Mouse (Mus musculus) forebrain, embryonic 10.5 days (tissue): Measurements from ENCODE around the gene Adamts3. TPM values are rescaled to one million over a fixed set of nuclear protein-coding genes. Genes with fewer than 3 reads are reported as not detected.
A peak's percentile ranks its signal among the peaks of the same experiment; 100 is the strongest.

Experiments
- DNase-seq: peaks from one replicate; pipeline ENCODE4 v3.0.0-alpha.2; 2017; ENCODE audit warnings: low spot score; ENCODE audit errors: extremely low spot score
- H3K27ac ChIP-seq: fragments of 300-500 bp; sonication (generic); 2 replicates; pipeline ENCODE4 v1.5.1; 2016; ENCODE audit warnings: mild to moderate bottlenecking
- H3K27me3 ChIP-seq: fragments of 300-500 bp; sonication (generic); 2 replicates; pipeline ENCODE4 v1.6.1; 2016; ENCODE audit warnings: mild to moderate bottlenecking; ENCODE audit not compliant: poor library complexity, severe bottlenecking
- H3K36me3 ChIP-seq: fragments of 300-500 bp; sonication (generic); replicated peaks from 2 replicates; pipeline ENCODE4 v1.6.1; 2016; ENCODE audit warnings: mild to moderate bottlenecking, moderate library complexity
- H3K4me1 ChIP-seq: fragments of 300-500 bp; sonication (generic); 2 replicates; pipeline ENCODE4 v1.6.1; 2016
- H3K4me3 ChIP-seq: fragments of 300-500 bp; sonication (generic); 2 replicates; pipeline ENCODE4 v1.5.1; 2016; ENCODE audit warnings: mild to moderate bottlenecking, moderate library complexity
- H3K9me3 ChIP-seq: fragments of 300-500 bp; sonication (generic); 2 replicates; pipeline ENCODE4 v1.6.1; 2016; ENCODE audit warnings: mild to moderate bottlenecking, moderate library complexity
- whole genome bisulfite sequencing: fragments of 180-500 bp; shearing (Covaris S2); methylation state at CpG from one replicate; pipeline ENCODE4 v1.1.7; 2016; 5-methylcytosine and 5-hydroxymethylcytosine counted together
- polyA plus RNA-seq: library from polyadenylated mRNA; unstranded; fragments of >200 nt; fragmentation: Nextera tagmentation; extraction: Ambion mirVana; gene quantifications from 2 replicates; pipeline ENCODE4 v1.2.1, GENCODE M21; 2016

Gene Adamts3
- 8.8 and 10.0 TPM in 2 replicates for polyA plus RNA-seq

DNA sequence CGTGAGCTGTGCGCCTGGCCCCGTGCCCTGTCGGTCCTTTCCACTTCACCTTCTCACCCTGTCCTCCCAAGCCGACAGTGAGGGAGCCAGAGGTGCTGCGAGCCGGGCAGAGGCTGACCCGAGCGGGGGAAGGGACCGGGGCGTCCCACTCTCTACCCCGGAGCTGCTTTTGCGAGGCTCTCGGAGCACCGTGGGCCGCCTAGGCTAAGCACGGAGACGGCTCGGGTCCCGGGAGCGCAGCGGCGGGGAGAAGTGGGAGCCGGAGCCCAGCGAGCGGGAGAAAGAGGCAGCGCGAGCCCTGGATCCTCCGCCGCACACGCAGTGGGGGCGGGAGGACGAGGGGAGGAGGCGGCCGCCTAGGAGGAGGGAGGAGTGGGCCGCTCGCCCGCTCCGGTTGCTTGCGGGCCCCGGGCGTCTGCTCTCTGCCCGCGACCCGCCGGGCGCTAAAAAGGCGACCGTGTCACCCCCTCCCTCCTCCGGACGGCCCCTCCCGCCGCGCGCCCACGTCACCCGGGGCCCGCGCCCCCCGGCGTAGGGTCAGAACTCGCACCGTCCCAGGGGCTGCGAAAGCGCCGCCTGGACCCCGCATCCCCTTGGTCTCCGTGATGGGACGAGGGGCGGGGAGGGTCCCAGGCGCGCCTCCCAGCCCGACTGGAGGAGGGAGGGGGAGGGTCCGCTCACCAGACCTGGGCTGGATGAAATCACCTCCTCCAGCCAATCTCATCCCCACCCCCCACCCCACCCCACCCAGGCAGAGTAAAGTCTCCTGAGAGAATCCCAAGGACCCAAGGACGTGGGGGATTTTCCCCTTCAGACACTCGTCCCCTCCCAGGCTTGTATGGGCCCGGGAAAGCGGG, at the start of gene Adamts3:
Adamts3 (minus strand) TSS at position 284 of the 857 bp plus-strand sequence.
- Histone ChIP-seq H3K27me3 (peaks cover 9% of the 10 kb centered on the region), H3K36me3 (peaks cover 10% of the 10 kb centered on the region), H3K4me1 (peaks cover 44% of the 10 kb centered on the region), H3K9me3 (peaks cover 7% of the 10 kb centered on the region), H3K27ac (peak within 1 kb of the TSS; percentile 92), H3K4me3 (peak within 1 kb of the TSS; percentile 77)
- WGBS = 0% methylated on average over 70 of the region's 78 CpGs
- peak; percentile 67 for DNase-seq

GRCm38 (mm10) chr5:89931511-89931910, 48.4 kb upstream of the Adamts3 start:
- 89% methylated on average over 4 of the region's 4 CpGs for whole genome bisulfite sequencing
- H3K27ac ChIP-seq = no peak overlapping the region
- H3K36me3 ChIP-seq = no peaks in the 10 kb centered on the region
- no peaks in the 10 kb centered on the region for H3K27me3 ChIP-seq
- DNase-seq = no peak
- H3K4me3 ChIP-seq = no peak overlapping the region
- H3K9me3 ChIP-seq = no peaks in the 10 kb centered on the region
- no peaks in the 10 kb centered on the region; the same call in 1 of the 2 replicates for H3K4me1 ChIP-seq

DNA sequence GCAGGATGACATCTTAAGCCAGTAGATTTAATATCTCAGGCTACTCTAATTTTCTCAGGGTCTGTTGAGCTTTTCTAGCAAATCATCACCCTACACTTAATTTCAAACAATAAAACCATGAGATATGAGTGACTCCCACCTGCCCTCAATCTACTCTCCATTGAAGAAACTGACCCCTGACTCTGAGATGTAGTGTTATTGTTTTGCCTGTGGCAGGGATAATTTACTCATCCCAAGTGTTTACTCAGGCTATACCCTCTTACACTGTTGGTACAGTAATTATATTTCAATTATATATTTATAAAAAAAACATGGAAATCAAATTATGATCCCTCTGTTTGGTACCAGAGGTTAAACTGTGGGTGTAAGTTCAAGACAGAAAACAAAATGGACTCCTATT, 29.2 kb upstream of the Adamts3 start:
- peaks cover 13% of the 10 kb centered on the region for H3K4me1 ChIP-seq
- H3K27ac ChIP-seq = no peak overlapping the region
- H3K4me3 ChIP-seq = no peak overlapping the region
- DNase-seq = no peak
- no peaks in the 10 kb centered on the region for H3K9me3 ChIP-seq
- no peaks in the 10 kb centered on the region for H3K36me3 ChIP-seq
- peaks cover 3% of the 10 kb centered on the region; the same call in 1 of the 2 replicates for H3K27me3 ChIP-seq

DNA sequence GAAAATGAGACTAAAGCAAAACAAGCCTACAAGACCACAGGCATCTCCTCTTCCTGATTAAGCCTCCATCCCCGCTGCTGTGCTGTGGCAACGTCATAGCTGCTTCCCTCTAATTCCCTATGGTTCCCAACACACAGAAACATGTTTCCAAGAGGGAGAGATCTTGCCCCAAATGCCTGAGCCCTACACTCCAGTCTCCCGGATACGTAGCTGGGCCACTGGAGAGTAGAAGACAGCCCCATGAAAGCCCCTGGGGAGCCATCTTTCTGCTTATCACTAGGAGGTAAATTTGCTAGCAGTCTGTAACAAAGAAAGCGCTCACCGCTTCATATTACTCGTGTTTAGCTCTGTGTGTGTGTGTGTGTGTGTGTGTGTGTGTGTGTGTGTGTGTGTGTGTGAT, 28.8 kb upstream of the Adamts3 start:
- 65% methylated on average over 7 of the region's 7 CpGs for WGBS
- no peaks in the 10 kb centered on the region for H3K36me3 ChIP-seq
- peak; percentile 15 for DNase-seq
- H3K27ac ChIP-seq = no peak overlapping the region
- no peak overlapping the region for H3K4me3 ChIP-seq
- peaks cover 17% of the 10 kb centered on the region for H3K4me1 ChIP-seq
- peaks cover 3% of the 10 kb centered on the region; the same call in 1 of the 2 replicates for H3K27me3 ChIP-seq
- H3K9me3 ChIP-seq = no peaks in the 10 kb centered on the region

GRCm38 (mm10) chr5:89911508-89911907, 28.4 kb upstream of the Adamts3 start:
- Histone ChIP-seq H3K4me3 (no peak overlapping the region), H3K9me3 (no peaks in the 10 kb centered on the region), H3K27me3 (peaks cover 3% of the 10 kb centered on the region; the same call in 1 of the 2 replicates), H3K27ac (no peak overlapping the region), H3K4me1 (peaks cover 22% of the 10 kb centered on the region), H3K36me3 (no peaks in the 10 kb centered on the region)
- no peak for DNase-seq
- 84% methylated on average over 4 of the region's 4 CpGs for WGBS

DNA sequence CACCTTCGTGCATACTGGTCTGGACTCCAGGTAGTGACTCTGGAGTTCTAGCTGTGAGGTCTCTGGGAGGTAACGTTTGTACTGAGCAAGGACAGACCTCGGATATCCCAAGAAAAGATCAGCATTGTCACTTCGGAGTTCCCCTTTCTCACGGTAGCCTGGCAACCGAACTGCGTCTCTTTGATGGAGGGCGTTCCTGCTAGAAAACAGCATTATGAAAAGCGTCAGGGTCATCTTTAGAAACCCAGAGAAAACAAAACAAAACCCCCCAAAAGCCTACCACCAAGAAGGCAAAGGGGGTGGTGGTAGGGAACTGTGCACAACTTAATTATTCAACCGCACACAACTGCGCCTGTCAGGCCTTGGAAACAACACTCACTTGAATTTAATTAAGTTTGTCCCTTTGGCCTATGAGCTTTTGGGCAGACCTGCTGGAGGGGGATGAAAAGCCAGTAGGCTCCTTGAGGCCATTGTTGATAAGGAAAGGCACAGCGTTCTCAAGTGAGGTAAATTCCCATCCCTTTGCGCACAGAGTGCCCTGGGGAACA, 23.8 kb upstream of the Adamts3 start:
- peak; percentile 51 for DNase-seq
- H3K4me3 ChIP-seq = no peak overlapping the region; the same call in 1 of the 2 replicates
- no peaks in the 10 kb centered on the region for H3K9me3 ChIP-seq
- no peaks in the 10 kb centered on the region for H3K36me3 ChIP-seq
- peak overlapping the region; percentile 52 for H3K27ac ChIP-seq
- peaks cover 24% of the 10 kb centered on the region for H3K4me1 ChIP-seq
- 29% methylated on average over 13 of the region's 13 CpGs for WGBS
- peaks cover 12% of the 10 kb centered on the region; the same call in 1 of the 2 replicates for H3K27me3 ChIP-seq

DNA sequence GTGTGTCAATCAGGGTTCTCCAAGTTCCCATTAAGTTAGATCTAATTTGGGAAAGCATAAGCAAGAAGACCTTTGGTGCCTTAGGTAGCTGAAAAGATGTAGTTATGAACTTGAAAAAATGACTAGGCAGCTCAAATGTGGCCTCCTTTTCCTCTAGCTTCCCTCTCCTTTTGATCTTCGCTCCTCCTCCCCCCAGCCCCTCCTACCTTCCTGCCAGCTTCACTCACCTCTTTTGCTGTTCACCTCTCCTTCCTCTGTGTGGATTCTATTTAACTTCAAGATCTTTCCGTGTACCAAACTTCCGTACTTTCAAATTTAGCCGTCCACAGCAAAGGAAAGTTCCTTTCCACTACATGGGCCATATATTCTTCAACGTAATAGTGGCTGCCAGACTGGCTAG, 17.9 kb upstream of the Adamts3 start:
- Histone ChIP-seq H3K36me3 (no peaks in the 10 kb centered on the region), H3K4me1 (no peaks in the 10 kb centered on the region), H3K9me3 (no peaks in the 10 kb centered on the region), H3K27me3 (peaks cover 6% of the 10 kb centered on the region; the same call in 1 of the 2 replicates), H3K27ac (no peak overlapping the region), H3K4me3 (no peak overlapping the region)
- WGBS = 88% methylated on average over 5 of the region's 5 CpGs
- DNase-seq = no peak

DNA sequence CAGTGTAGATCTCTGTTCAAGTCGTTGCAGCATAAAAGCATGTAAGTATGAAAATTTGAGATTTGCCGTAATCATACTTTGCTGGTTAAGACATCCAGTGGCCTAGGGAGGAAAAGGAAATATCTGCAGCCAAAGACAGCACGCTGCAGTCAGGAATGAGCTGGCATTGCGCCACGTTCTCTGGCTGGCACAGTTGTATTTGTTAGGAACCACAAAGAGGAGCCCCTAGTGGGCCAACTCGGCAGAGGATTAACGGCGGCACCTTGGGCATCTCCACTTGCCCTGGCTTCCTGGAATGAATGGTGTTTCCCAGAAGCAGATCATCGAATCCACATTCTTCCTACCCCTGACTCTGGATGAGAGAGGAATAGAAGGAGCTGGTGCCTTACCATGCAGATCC, 14.4 kb upstream of the Adamts3 start:
- H3K27ac ChIP-seq = no peak overlapping the region
- no peaks in the 10 kb centered on the region for H3K4me1 ChIP-seq
- no peak overlapping the region for H3K4me3 ChIP-seq
- no peaks in the 10 kb centered on the region for H3K9me3 ChIP-seq
- no peaks in the 10 kb centered on the region for H3K27me3 ChIP-seq
- 82% methylated on average over 9 of the region's 9 CpGs for WGBS
- DNase-seq = no peak
- no peaks in the 10 kb centered on the region for H3K36me3 ChIP-seq

- H3K9me3 ChIP-seq = no peaks in the 10 kb centered on the region
- H3K27ac ChIP-seq = no peak overlapping the region
- H3K36me3 ChIP-seq = no peaks in the 10 kb centered on the region
- no peaks in the 10 kb centered on the region for H3K27me3 ChIP-seq
- no peaks in the 10 kb centered on the region for H3K4me1 ChIP-seq
- H3K4me3 ChIP-seq = no peak overlapping the region
- WGBS = 87% methylated on average over 7 of the region's 7 CpGs
- no peak for DNase-seq
Measured at GRCm38 (mm10) chr5:89895520-89895919, 12.4 kb upstream of the Adamts3 start.

DNA sequence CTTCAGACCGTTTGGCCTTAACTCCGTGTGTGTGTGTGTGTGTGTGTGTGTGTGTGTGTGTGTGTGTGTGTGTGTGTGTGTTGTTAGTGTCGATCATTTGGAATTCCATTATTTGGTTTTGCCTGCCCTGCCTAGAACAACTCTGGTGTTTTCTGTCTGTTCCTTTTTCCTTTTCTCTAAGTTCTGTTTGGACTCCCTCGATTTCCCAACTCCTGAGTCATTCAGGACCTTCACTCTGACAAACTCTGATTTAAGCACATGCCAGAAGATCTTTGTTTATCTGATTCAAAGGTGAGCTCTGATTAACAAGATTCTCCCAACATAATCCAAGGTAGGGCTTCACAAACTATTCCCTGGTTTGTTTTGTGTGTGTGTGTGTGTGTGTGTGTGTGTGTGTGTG, 1.9 kb upstream of the Adamts3 start:
- H3K27me3 ChIP-seq = peaks cover 9% of the 10 kb centered on the region
- DNase-seq = no peak
- H3K4me1 ChIP-seq = peaks cover 31% of the 10 kb centered on the region
- peaks cover 6% of the 10 kb centered on the region for H3K9me3 ChIP-seq
- peaks cover 9% of the 10 kb centered on the region for H3K36me3 ChIP-seq
- H3K4me3 ChIP-seq = no peak overlapping the region
- no peak overlapping the region for H3K27ac ChIP-seq
- 80% methylated on average over 3 of the region's 4 CpGs for WGBS

- WGBS = 1% methylated on average over 8 of the region's 8 CpGs
- Histone ChIP-seq H3K4me3 (peak overlapping the region; percentile 77), H3K27me3 (peaks cover 9% of the 10 kb centered on the region), H3K27ac (peak overlapping the region; percentile 92), H3K4me1 (peaks cover 39% of the 10 kb centered on the region), H3K9me3 (peaks cover 7% of the 10 kb centered on the region), H3K36me3 (peaks cover 10% of the 10 kb centered on the region)
- no peak for DNase-seq
Measured at GRCm38 (mm10) chr5:89883908-89884204, 722 bp upstream of the Adamts3 start.

DNA sequence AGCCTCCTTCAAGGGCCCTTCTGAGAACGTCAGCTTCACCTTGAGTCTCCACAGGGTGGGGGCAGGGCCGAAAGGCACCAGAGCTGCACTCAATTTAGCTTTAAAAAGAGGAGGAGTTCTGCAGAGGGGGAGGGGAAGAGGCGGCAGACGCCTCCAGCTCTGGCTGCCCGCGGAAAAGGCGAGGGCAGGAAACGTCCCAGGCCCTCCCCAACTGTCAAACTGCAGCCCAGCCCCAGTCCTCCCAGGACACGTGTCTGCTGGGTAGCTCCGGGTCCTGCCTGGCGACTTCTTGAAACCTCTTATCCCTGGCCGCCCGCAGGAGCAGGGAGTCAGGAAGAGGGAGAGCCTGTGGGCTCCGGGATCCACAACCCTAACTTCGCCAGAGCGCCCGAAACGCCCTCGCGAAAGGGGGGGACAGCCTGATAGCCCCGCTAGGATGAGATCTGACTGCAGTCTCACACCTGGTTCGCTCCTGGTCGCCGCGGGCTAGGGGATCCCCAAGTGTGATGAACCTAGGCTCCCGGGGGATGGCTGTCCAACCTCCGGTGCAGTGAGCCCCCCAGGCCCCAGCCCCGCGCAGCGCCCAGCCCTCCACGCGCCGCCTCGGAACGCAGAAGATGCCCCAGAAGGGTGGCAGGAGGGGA, 921 bp downstream of the Adamts3 start:
- Histone ChIP-seq H3K27ac (peak overlapping the region; percentile 92), H3K27me3 (peaks cover 9% of the 10 kb centered on the region), H3K4me1 (peaks cover 44% of the 10 kb centered on the region), H3K9me3 (peaks cover 7% of the 10 kb centered on the region), H3K36me3 (peaks cover 10% of the 10 kb centered on the region), H3K4me3 (peak overlapping the region; percentile 77)
- WGBS = under 1% methylated on average over 35 of the region's 35 CpGs
- DNase-seq = peak; percentile 66

DNA sequence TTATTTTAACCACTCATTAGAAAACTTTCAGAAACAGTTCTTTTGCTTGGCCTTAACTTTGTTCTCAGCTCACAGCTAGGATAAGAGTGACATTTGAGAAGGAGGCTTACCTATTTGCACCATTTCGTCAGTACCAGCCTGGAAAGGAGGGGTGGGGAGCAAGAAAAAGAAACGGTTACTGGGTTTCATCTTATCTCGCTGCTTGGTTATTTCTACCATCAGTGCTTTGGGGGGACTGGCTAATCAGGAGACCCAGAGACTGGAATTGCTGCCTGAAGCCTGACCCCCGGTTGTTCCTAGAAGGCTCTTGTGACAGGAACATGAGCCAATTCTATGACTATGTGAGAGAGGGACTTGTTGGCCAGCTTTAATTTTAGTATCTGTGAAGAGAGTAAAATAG, 1.7 kb downstream of the Adamts3 start:
- 38% methylated on average over 4 of the region's 4 CpGs for WGBS
- DNase-seq = no peak
- peaks cover 10% of the 10 kb centered on the region for H3K36me3 ChIP-seq
- H3K27ac ChIP-seq = peak overlapping the region; percentile 92
- peaks cover 44% of the 10 kb centered on the region for H3K4me1 ChIP-seq
- H3K9me3 ChIP-seq = peaks cover 7% of the 10 kb centered on the region
- H3K4me3 ChIP-seq = peak overlapping the region; percentile 77
- H3K27me3 ChIP-seq = peaks cover 9% of the 10 kb centered on the region
